Mouse (Mus musculus) olfactory bulb, adult 2 months (tissue): ENCODE measurements around the gene Trim9.

ENCODE experiments used
- CTCF ChIP-seq: fragments of 200-500 bp; IDR thresholded peaks from 2 replicates; pipeline ENCODE4 v1.5.1; 2012; ENCODE audit warnings: low read depth, mild to moderate bottlenecking, low read length, moderate library complexity; ENCODE audit not compliant: insufficient read depth
- POLR2A ChIP-seq: fragments of 200-500 bp; IDR thresholded peaks from 2 replicates; pipeline ENCODE4 v1.6.1; 2012; ENCODE audit warnings: mild to moderate bottlenecking, low read depth, low read length, moderate library complexity; ENCODE audit not compliant: insufficient read depth

DNA sequence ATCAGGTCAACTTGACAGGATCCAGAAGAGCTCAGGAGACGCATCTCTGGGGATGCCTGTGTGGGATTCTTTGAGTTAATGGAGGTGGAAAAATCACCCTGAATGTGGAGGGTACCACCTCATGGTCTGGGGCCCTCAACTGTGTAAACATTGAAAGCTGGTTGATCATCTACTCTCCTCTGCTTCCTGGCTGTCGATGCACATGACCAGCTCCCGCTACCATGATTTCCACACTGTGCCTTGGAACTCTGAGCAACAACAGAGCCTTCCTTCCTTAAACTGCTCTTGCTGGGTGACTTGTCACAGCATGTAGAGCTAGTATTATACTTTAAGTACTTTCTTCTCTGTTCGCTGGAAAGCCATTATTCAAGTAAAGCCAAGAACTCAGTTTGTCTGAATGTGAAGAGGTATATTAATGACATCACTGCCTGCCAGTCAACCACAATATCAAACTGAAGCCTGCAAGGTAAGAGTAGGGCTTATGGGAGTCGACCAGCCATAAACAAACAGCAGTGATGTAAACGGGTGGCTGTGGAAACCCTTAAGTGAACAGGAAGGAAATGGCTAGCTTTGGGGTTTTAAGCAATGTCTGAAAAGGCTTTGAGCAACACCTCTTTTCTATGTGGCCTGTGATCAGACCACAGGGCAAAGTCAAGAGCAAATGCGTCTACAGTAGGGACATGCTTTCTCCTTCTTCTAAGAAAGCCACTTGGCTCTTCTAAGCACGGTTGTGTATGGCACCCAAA is 128.4 kb downstream of the Trim9 start:
- TF ChIP-seq CTCF (no peak), POLR2A (no peak)
